8 mouse cellular contexts compared by ENCODE assay signal in genomic region chr8:105930602-105931001, GRCm38 (mm10). TPM values are rescaled to one million over a fixed set of nuclear protein-coding genes. Genes with fewer than 3 reads are reported as not detected.
DNase-seq lines count a peak whose midpoint lies in the region; ATAC-seq and TF ChIP-seq lines count a peak whose summit lies in the region.

No protein-coding gene starts in this region.

- 14% methylated on average over 8 of the region's 8 CpGs for WGBS in forebrain, embryonic 10.5 days
- 21% methylated on average over 8 of the region's 8 CpGs for WGBS in heart, embryonic 16.5 days
- WGBS in liver, embryonic 14.5 days (ENCODE audit: insufficient replicate concordance): 17% methylated on average over 8 of the region's 8 CpGs
- 14% methylated on average over 8 of the region's 8 CpGs for WGBS in neural tube, embryonic 12.5 days
- WGBS in stomach, postnatal 0 days: 19% methylated on average over 8 of the region's 8 CpGs

- H3K27ac ChIP-seq in CH12.LX (ENCODE audit: insufficient read depth, low read depth): no peak overlapping the region
- H3K27ac ChIP-seq in forebrain, embryonic 10.5 days: peak overlapping the region; percentile 82
- H3K27ac ChIP-seq in heart, embryonic 16.5 days (ENCODE audit: low read length): no peak overlapping the region
- H3K27ac ChIP-seq in liver, embryonic 14.5 days: no peak overlapping the region
- no peak overlapping the region for H3K27ac ChIP-seq in neural tube, embryonic 12.5 days
- no peak overlapping the region for H3K27ac ChIP-seq in stomach, postnatal 0 days (replicated peaks)

- H3K9me3 ChIP-seq in CH12.LX (replicated peaks; ENCODE audit: low read length): no peaks in the 10 kb centered on the region
- no peaks in the 10 kb centered on the region for H3K9me3 ChIP-seq in forebrain, embryonic 10.5 days
- no peaks in the 10 kb centered on the region for H3K9me3 ChIP-seq in heart, embryonic 16.5 days (replicated peaks; ENCODE audit: control insufficient read depth, low read length)
- no peaks in the 10 kb centered on the region for H3K9me3 ChIP-seq in liver, embryonic 14.5 days (ENCODE audit: control insufficient read depth, low read length)
- no peaks in the 10 kb centered on the region for H3K9me3 ChIP-seq in neural tube, embryonic 12.5 days
- H3K9me3 ChIP-seq in stomach, postnatal 0 days (ENCODE audit: control insufficient read depth, low read length): no peaks in the 10 kb centered on the region

- in situ Hi-C loops in CH12.LX (cut with MboI; ENCODE audit: low pct_ligation_motif_present, low pct_unique_long_range_greater_than_20kb, low sequenced_read_pairs): no loop called here

- ATAC-seq in heart, embryonic 16.5 days (replicated peaks; ENCODE audit: extremely low read depth, insufficient read depth, low FRiP score): 0 out of 2 replicates have a peak, but pooled peaks have one; percentile 29
- peak; percentile 27; the same call in 1 of the 2 replicates for ATAC-seq in liver, embryonic 14.5 days (ENCODE audit: insufficient read depth)
- peak; percentile 67 for ATAC-seq in neural tube, embryonic 12.5 days (ENCODE audit: low FRiP score, low read depth)
- ATAC-seq in stomach, postnatal 0 days (ENCODE audit: low FRiP score, low TSS enrichment): peak; percentile 53

- peak; percentile 75 for DNase-seq in CH12.LX (ENCODE audit: extremely low read depth)
- peak; percentile 70 for DNase-seq in c-Kit-positive CD71-negative TER-119-negative erythroid progenitor cells, embryonic 14.5 days (ENCODE audit: low read depth)
- peak; percentile 83 for DNase-seq in forebrain, embryonic 10.5 days (ENCODE audit: extremely low spot score, low spot score)
- DNase-seq in kidney, postnatal 10 days: peak; percentile 89
- peak in 1 of 3 experiments; percentile 54 for DNase-seq in liver, embryonic 14.5 days (ENCODE audit: low read depth in 3 of 3, low spot score in 3 of 3)
- peak; percentile 84 for DNase-seq in stomach, postnatal 0 days (ENCODE audit: low spot score)

- no peaks in the 10 kb centered on the region for H3K27me3 ChIP-seq in CH12.LX (replicated peaks)
- H3K27me3 ChIP-seq in forebrain, embryonic 10.5 days (ENCODE audit: poor library complexity, severe bottlenecking): no peaks in the 10 kb centered on the region
- H3K27me3 ChIP-seq in heart, embryonic 16.5 days (ENCODE audit: control insufficient read depth, insufficient read depth, low read length): no peaks in the 10 kb centered on the region
- H3K27me3 ChIP-seq in liver, embryonic 14.5 days (ENCODE audit: control insufficient read depth, insufficient read depth, low read length): no peaks in the 10 kb centered on the region
- no peaks in the 10 kb centered on the region for H3K27me3 ChIP-seq in neural tube, embryonic 12.5 days (replicated peaks)
- H3K27me3 ChIP-seq in stomach, postnatal 0 days (ENCODE audit: control insufficient read depth, insufficient read depth, low read length): no peaks in the 10 kb centered on the region

- TF ChIP-seq POLR2A in CH12.LX (IDR thresholded peaks at IDR 0.05; ENCODE audit: low read depth, low read length): no peak

- TF ChIP-seq RAD21 in CH12.LX (IDR thresholded peaks at IDR 0.05; ENCODE audit: low read depth, low read length): peak; percentile 85

- peak; percentile 64 to 96 for TF ChIP-seq CTCF in CH12.LX (conservative IDR thresholded peaks at IDR 0.05 in 1 of 2, IDR thresholded peaks at IDR 0.05 in 1 of 2; ENCODE audit: low read depth in 2 of 2, low read length in 2 of 2)
- peak; percentile 98 for TF ChIP-seq CTCF in liver, embryonic 14.5 days (IDR thresholded peaks at IDR 0.05; ENCODE audit: low read depth)
- peak; percentile 97 for TF ChIP-seq CTCF in stomach, postnatal 0 days (IDR thresholded peaks at IDR 0.05; ENCODE audit: low read depth)

- no peak overlapping the region for H3K4me2 ChIP-seq in CH12.LX (ENCODE audit: insufficient read depth, low read depth, poor library complexity, severe bottlenecking)
- H3K4me2 ChIP-seq in heart, embryonic 16.5 days (ENCODE audit: low read depth, low read length): no peak overlapping the region
- no peak overlapping the region for H3K4me2 ChIP-seq in liver, embryonic 14.5 days (ENCODE audit: low read depth)
- H3K4me2 ChIP-seq in neural tube, embryonic 12.5 days (replicated peaks): no peak overlapping the region
- H3K4me2 ChIP-seq in stomach, postnatal 0 days (replicated peaks; ENCODE audit: low read depth): no peak overlapping the region

- peaks cover 0 to 20% of the 10 kb centered on the region in 2 experiments; a peak in 2 of 4 replicates for H3K4me1 ChIP-seq in CH12.LX (ENCODE audit: control insufficient read depth in 1 of 2, insufficient read depth in 2 of 2)
- H3K4me1 ChIP-seq in forebrain, embryonic 10.5 days: peaks cover 24% of the 10 kb centered on the region
- peaks cover under 1% of the 10 kb centered on the region; the same call in 1 of the 2 replicates for H3K4me1 ChIP-seq in heart, embryonic 16.5 days (ENCODE audit: control insufficient read depth, insufficient read depth, low read length)
- peaks cover 7% of the 10 kb centered on the region in 2 experiments; a peak in 3 of 4 replicates for H3K4me1 ChIP-seq in liver, embryonic 14.5 days (replicated peaks; ENCODE audit: control insufficient read depth in 2 of 2, insufficient read depth in 2 of 2, low read length in 1 of 2)
- H3K4me1 ChIP-seq in neural tube, embryonic 12.5 days: peaks cover 5% of the 10 kb centered on the region; the same call in 1 of the 2 replicates
- no peaks in the 10 kb centered on the region for H3K4me1 ChIP-seq in stomach, postnatal 0 days (replicated peaks; ENCODE audit: control insufficient read depth, insufficient read depth)

- no peak overlapping the region for H3K4me3 ChIP-seq in CH12.LX (replicated peaks in 1 of 3; ENCODE audit: low read depth in 2 of 3, low read length in 2 of 3, poor library complexity in 1 of 3)
- no peak overlapping the region for H3K4me3 ChIP-seq in forebrain, embryonic 10.5 days
- no peak overlapping the region for H3K4me3 ChIP-seq in heart, embryonic 16.5 days (ENCODE audit: low read length)
- H3K4me3 ChIP-seq in liver, embryonic 14.5 days (ENCODE audit: insufficient read depth in 1 of 2, low read depth in 2 of 2, low read length in 2 of 2): no peak overlapping the region
- no peak overlapping the region for H3K4me3 ChIP-seq in neural tube, embryonic 12.5 days
- no peak overlapping the region for H3K4me3 ChIP-seq in stomach, postnatal 0 days (ENCODE audit: low read depth, low read length)

- peaks cover 23 to 75% of the 10 kb centered on the region in 2 experiments for H3K36me3 ChIP-seq in CH12.LX (replicated peaks in 1 of 2; ENCODE audit: control insufficient read depth in 1 of 2, insufficient read depth in 1 of 2, low read length in 1 of 2)
- peaks cover 40% of the 10 kb centered on the region for H3K36me3 ChIP-seq in forebrain, embryonic 10.5 days (replicated peaks)
- no peaks in the 10 kb centered on the region for H3K36me3 ChIP-seq in heart, embryonic 16.5 days (ENCODE audit: control insufficient read depth, insufficient read depth)
- no peaks in the 10 kb centered on the region for H3K36me3 ChIP-seq in liver, embryonic 14.5 days (replicated peaks; ENCODE audit: control insufficient read depth, insufficient read depth, low read depth)
- H3K36me3 ChIP-seq in neural tube, embryonic 12.5 days: peaks cover 10% of the 10 kb centered on the region; the same call in 1 of the 2 replicates
- peaks cover 9% of the 10 kb centered on the region for H3K36me3 ChIP-seq in stomach, postnatal 0 days (ENCODE audit: control insufficient read depth, insufficient read depth, low read length)

- H3K9ac ChIP-seq in CH12.LX (ENCODE audit: insufficient read depth, low read depth): no peak overlapping the region
- H3K9ac ChIP-seq in heart, embryonic 16.5 days (ENCODE audit: low read length): no peak overlapping the region
- H3K9ac ChIP-seq in liver, embryonic 14.5 days (replicated peaks): no peak overlapping the region
- 0 out of 2 replicates have a peak overlapping the region, but pooled peaks have one; percentile 33 for H3K9ac ChIP-seq in neural tube, embryonic 12.5 days
- H3K9ac ChIP-seq in stomach, postnatal 0 days (ENCODE audit: low read length): no peak overlapping the region

- no peaks in the 10 kb centered on the region for H3K79me2 ChIP-seq in CH12.LX (replicated peaks; ENCODE audit: control insufficient read depth, extremely low read depth, insufficient read depth, poor library complexity, severe bottlenecking)

- TF ChIP-seq EP300 in CH12.LX (IDR thresholded peaks at IDR 0.05; ENCODE audit: low read length): no peak
- no peak for TF ChIP-seq EP300 in liver, embryonic 14.5 days (IDR thresholded peaks at IDR 0.05; ENCODE audit: low read depth)
- TF ChIP-seq EP300 in stomach, postnatal 0 days (optimal IDR thresholded peaks at IDR 0.05): no peak

- dilution Hi-C loops in CH12.LX (cut with MboI; ENCODE audit: extremely low pct_ligation_motif_present, extremely low pct_unique_long_range_greater_than_20kb, low sequenced_read_pairs): no loop called here

RNA-seq across cellular contexts. Expression of gene Ctrl, which starts 3.1 kb away (rescaled TPM):
- 2.0 and 2.9 TPM in 2 replicates for total RNA-seq in CH12.LX (2012; rRNA removed)
- 1.3 and 1.5 TPM in 2 replicates for total RNA-seq in CH12.LX (2014; rRNA removed)
- polyA plus RNA-seq in CH12.LX (2012; ENCODE audit: insufficient read length, low read depth): 5.3 and 5.9 TPM in 2 replicates
- 1.5 and 2.1 TPM in 2 replicates for polyA plus RNA-seq in forebrain, embryonic 10.5 days (2016; fragmentation: Nextera tagmentation; extraction: Ambion mirVana)
- 0.79 and 0.89 TPM in 2 replicates for polyA plus RNA-seq in heart, embryonic 16.5 days (2015; fragmentation: Nextera tagmentation; extraction: Ambion mirVana)
- polyA plus RNA-seq in liver, embryonic 14.5 days (2012; rRNA removed): 1.0 and 1.1 TPM in 2 replicates
- 0.27 and 0.39 TPM in 2 replicates for polyA plus RNA-seq in liver, embryonic 14.5 days (2014; fragmentation: Nextera tagmentation; extraction: Ambion mirVana)
- 2.3 and 2.4 TPM in 2 replicates for polyA plus RNA-seq in neural tube, embryonic 12.5 days (2016; fragmentation: Nextera tagmentation; extraction: Ambion mirVana)
- polyA plus RNA-seq in stomach, postnatal 0 days (2015; fragmentation: Nextera tagmentation; extraction: Ambion mirVana): 0.22 and 0.85 TPM in 2 replicates

RNA-seq across cellular contexts. Expression of gene Psmb10, which starts 7.6 kb away (rescaled TPM):
- 228 and 298 TPM in 2 replicates for total RNA-seq in CH12.LX (2012; rRNA removed)
- 136 and 137 TPM in 2 replicates for total RNA-seq in CH12.LX (2014; rRNA removed)
- polyA plus RNA-seq in CH12.LX (2012; ENCODE audit: insufficient read length, low read depth): 227 and 313 TPM in 2 replicates
- polyA plus RNA-seq in forebrain, embryonic 10.5 days (2016; fragmentation: Nextera tagmentation; extraction: Ambion mirVana): 28.9 and 31.5 TPM in 2 replicates
- polyA plus RNA-seq in heart, embryonic 16.5 days (2015; fragmentation: Nextera tagmentation; extraction: Ambion mirVana): 89.4 and 112 TPM in 2 replicates
- 49.8 and 51.8 TPM in 2 replicates for polyA plus RNA-seq in liver, embryonic 14.5 days (2012; rRNA removed)
- 61.5 and 68.5 TPM in 2 replicates for polyA plus RNA-seq in liver, embryonic 14.5 days (2014; fragmentation: Nextera tagmentation; extraction: Ambion mirVana)
- 27.9 and 30.7 TPM in 2 replicates for polyA plus RNA-seq in neural tube, embryonic 12.5 days (2016; fragmentation: Nextera tagmentation; extraction: Ambion mirVana)
- polyA plus RNA-seq in stomach, postnatal 0 days (2015; fragmentation: Nextera tagmentation; extraction: Ambion mirVana): 65.9 and 68.0 TPM in 2 replicates

RNA-seq across cellular contexts. Expression of gene Lcat, which starts 12.6 kb away (rescaled TPM):
- total RNA-seq in CH12.LX (2012; rRNA removed) (0.21 and 0.34 TPM in 2 replicates), CH12.LX (2014; rRNA removed) (0.18 TPM in 1 of 2 replicates, not detected in the other)
- 0.17 and 0.25 TPM in 2 replicates for polyA plus RNA-seq in CH12.LX (2012; ENCODE audit: insufficient read length, low read depth)
- polyA plus RNA-seq in forebrain, embryonic 10.5 days (2016; fragmentation: Nextera tagmentation; extraction: Ambion mirVana): 0.76 and 1.4 TPM in 2 replicates
- 1.3 and 1.7 TPM in 2 replicates for polyA plus RNA-seq in heart, embryonic 16.5 days (2015; fragmentation: Nextera tagmentation; extraction: Ambion mirVana)
- polyA plus RNA-seq in liver, embryonic 14.5 days (2012; rRNA removed): 40.2 and 41.2 TPM in 2 replicates
- polyA plus RNA-seq in liver, embryonic 14.5 days (2014; fragmentation: Nextera tagmentation; extraction: Ambion mirVana): 47.0 and 50.7 TPM in 2 replicates
- 0.85 and 0.98 TPM in 2 replicates for polyA plus RNA-seq in neural tube, embryonic 12.5 days (2016; fragmentation: Nextera tagmentation; extraction: Ambion mirVana)
- 0.75 and 0.77 TPM in 2 replicates for polyA plus RNA-seq in stomach, postnatal 0 days (2015; fragmentation: Nextera tagmentation; extraction: Ambion mirVana)

RNA-seq across cellular contexts. Expression of gene Pskh1, which starts 30.4 kb away (rescaled TPM):
- total RNA-seq in CH12.LX (2012; rRNA removed) (12.2 and 12.9 TPM in 2 replicates), CH12.LX (2014; rRNA removed) (10.5 and 11.0 TPM in 2 replicates)
- polyA plus RNA-seq in CH12.LX (2012; ENCODE audit: insufficient read length, low read depth): 11.5 and 12.3 TPM in 2 replicates
- 29.6 and 29.9 TPM in 2 replicates for polyA plus RNA-seq in forebrain, embryonic 10.5 days (2016; fragmentation: Nextera tagmentation; extraction: Ambion mirVana)
- polyA plus RNA-seq in heart, embryonic 16.5 days (2015; fragmentation: Nextera tagmentation; extraction: Ambion mirVana): 22.8 and 25.1 TPM in 2 replicates
- polyA plus RNA-seq in liver, embryonic 14.5 days (2012; rRNA removed): 9.8 and 12.3 TPM in 2 replicates
- polyA plus RNA-seq in liver, embryonic 14.5 days (2014; fragmentation: Nextera tagmentation; extraction: Ambion mirVana): 6.2 and 8.0 TPM in 2 replicates
- 20.0 and 20.8 TPM in 2 replicates for polyA plus RNA-seq in neural tube, embryonic 12.5 days (2016; fragmentation: Nextera tagmentation; extraction: Ambion mirVana)
- polyA plus RNA-seq in stomach, postnatal 0 days (2015; fragmentation: Nextera tagmentation; extraction: Ambion mirVana): 13.4 and 14.8 TPM in 2 replicates

RNA-seq across cellular contexts. Expression of gene Slc12a4, which starts 35.3 kb away (rescaled TPM):
- total RNA-seq in CH12.LX (2012; rRNA removed): 9.4 and 9.7 TPM in 2 replicates
- total RNA-seq in CH12.LX (2014; rRNA removed): 2.8 and 4.2 TPM in 2 replicates
- polyA plus RNA-seq in CH12.LX (2012; ENCODE audit: insufficient read length, low read depth): 7.2 and 8.1 TPM in 2 replicates
- polyA plus RNA-seq in forebrain, embryonic 10.5 days (2016; fragmentation: Nextera tagmentation; extraction: Ambion mirVana): 14.9 and 17.8 TPM in 2 replicates
- 38.5 and 43.1 TPM in 2 replicates for polyA plus RNA-seq in heart, embryonic 16.5 days (2015; fragmentation: Nextera tagmentation; extraction: Ambion mirVana)
- 8.3 and 11.1 TPM in 2 replicates for polyA plus RNA-seq in liver, embryonic 14.5 days (2012; rRNA removed)
- polyA plus RNA-seq in liver, embryonic 14.5 days (2014; fragmentation: Nextera tagmentation; extraction: Ambion mirVana): 6.9 and 8.9 TPM in 2 replicates
- polyA plus RNA-seq in neural tube, embryonic 12.5 days (2016; fragmentation: Nextera tagmentation; extraction: Ambion mirVana): 11.8 and 13.9 TPM in 2 replicates
- 12.8 and 14.1 TPM in 2 replicates for polyA plus RNA-seq in stomach, postnatal 0 days (2015; fragmentation: Nextera tagmentation; extraction: Ambion mirVana)

Comparison
In these comparisons a context has a peak if more than half of its experiments do, and no peak if none do; other contexts are left out.
1. RNA of gene Lcat, which starts 12.6 kb away (polyA plus RNA-seq): 40.2 to 50.7 TPM in liver, embryonic 14.5 days; 1.3 to 1.7 TPM in heart, embryonic 16.5 days, 0.85 to 0.98 TPM in neural tube, embryonic 12.5 days, 0.76 to 1.4 TPM in forebrain, embryonic 10.5 days, 0.75 to 0.77 TPM in stomach, postnatal 0 days and 0.17 to 0.25 TPM in CH12.LX; every median in the first group is over 10 times any median in the second.
2. Peak in every context shown above with its lines, with median percentiles within 50 percentile points of each other: CTCF ChIP-seq and ATAC-seq.